Mouse (Mus musculus) E14TG2a.4 (cell line): ENCODE measurements at regions not wholly inside any gene's neighbourhood (a gene's known extent, or its start where the extent isn't known, plus 50 kb on each side); places are given as distances from the start of the nearest gene placed in this dataset.

ENCODE experiments used
- CTCF ChIP-seq: conservative IDR thresholded peaks from 2 replicates; pipeline ENCODE4 v1.5.1; 2014; ENCODE audit warnings: low read length
- NANOG ChIP-seq: IDR thresholded peaks from 2 replicates; pipeline ENCODE4 v1.6.1; 2014; ENCODE audit warnings: borderline replicate concordance, low read length, mixed read lengths
- POU5F1 ChIP-seq: IDR thresholded peaks from 2 replicates; pipeline ENCODE4 v1.6.1; 2014; ENCODE audit warnings: low read length, borderline replicate concordance

- TF ChIP-seq CTCF (no peak), POU5F1 (no peak), NANOG (no peak)
Measured at GRCm38 (mm10) chr1:128671495-128671894, 79.4 kb upstream of the Cxcr4 start.
